Mouse (Mus musculus): Measurements from ENCODE around the gene Ddc. TPM values are rescaled to one million over a fixed set of nuclear protein-coding genes. Genes with fewer than 3 reads are reported as not detected.

Gene Ddc
- total RNA-seq, 2 experiments from 2014 or later = 1.3 to 1.9 TPM

DNA sequence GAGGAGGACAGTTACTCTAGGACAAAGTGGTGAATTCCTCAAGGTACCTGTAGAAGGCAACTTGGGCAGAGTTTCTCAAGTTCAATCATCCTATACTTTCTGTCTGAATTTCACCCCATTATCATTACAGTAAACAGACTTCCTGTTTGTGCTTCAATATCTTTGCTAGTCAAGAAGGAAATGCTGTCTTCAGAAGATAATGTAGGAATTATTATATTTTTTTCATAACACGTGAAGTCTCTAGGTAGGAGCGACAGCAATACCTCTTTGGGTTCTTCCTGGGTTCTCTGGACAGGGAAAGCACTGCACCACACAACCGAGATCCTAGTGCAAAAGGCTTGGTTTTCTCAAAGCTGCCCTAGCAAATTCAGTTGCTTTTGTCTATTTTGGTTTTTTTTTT is 21.6 kb downstream of the Ddc start:
- DNase-seq = no peak

DNA sequence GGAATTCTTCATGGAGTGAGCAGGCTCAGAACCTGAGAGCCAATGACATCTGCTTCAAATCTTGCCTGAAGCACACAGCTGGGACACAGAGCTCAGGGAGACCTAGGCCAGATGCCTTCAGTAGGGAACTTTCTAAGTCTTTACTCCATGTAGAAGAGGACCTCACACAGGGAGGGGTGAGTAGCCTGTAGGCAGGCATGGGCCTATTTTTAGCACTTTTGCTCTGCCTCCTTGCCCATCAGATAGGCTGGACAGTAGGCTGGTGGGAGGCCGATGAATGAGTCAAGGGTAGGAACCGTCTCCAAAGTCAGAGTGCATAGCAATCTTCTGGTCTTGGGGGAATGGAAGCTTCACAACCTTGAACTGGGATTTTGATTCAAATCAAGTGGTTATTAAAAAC is 22.7 kb downstream of the Ddc start:
- peak; percentile 50 to 70 for DNase-seq

DNA sequence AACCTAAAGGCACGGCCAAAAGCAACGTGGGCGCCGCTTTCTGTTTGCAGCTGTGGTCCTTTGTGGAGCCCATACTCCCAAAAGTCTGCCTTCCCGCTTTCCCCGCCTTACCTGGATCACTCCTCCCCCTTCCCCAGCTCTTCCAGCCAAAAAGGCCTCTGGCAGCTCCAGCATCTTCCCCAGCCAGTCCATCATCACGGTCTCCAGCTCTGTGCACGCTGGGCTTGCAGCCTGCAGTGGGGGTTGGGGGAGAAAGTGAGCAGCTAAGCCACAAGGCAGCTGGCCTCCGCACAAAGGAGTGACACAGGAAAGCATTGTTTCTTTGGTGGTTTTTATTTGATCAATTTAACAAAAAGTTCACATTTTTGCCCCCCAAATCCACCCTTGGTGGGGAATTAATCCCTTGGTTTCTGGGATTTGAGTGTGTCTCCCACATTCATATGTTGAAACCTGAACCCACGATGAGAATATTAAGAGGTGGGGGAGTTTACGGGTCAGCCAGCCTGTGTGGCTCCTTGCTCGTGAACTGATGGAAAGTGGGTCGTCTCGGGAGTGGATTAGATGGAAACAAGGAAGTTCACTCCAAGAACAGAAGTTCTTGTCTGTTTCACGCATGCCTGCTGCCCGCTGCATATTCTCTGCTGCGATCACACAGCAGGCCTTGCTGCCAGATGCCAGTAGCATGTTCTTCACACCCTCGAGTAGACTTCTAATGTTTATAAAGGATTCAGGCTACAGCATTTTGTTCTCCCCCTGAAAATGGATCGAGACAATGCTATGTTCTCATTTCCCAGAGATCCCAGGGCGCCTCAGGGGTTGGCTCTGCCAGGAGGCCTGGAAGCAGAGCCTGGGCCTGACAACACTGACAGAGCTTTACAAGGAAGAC is 24.7 kb downstream of the Ddc start:
- peak; percentile 70 to 77 for DNase-seq

DNA sequence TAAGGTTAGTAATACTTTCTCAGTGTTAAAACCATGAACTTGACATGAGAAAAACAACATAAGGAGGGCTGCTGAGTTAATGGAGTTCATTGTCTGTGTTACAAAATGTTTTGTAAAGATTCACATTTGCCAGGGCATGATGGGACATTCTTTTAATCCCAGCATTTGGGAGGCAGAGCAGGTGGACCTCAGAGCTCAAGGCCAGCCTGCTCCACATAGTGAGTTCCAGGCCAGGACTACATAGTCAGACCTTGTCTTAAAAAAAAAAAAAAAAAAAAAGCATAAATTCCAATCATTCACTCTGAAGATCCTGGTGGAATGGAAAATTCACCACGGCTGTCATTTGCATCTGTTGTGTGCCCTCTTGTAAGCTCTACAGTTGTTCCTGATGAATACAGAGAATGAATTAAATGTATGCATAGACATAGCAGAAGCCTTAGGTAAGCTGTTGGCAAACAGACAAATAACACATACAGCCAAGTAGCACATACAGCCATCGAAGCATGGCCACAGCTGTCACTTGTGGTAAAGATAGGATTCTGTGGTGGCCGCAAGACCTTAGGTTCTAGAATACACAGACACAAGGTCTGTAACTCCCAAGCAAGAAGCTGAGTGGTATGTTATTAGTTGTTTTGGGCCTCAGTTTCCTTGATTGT is 25.7 kb downstream of the Ddc start:
- no peak for DNase-seq

DNA sequence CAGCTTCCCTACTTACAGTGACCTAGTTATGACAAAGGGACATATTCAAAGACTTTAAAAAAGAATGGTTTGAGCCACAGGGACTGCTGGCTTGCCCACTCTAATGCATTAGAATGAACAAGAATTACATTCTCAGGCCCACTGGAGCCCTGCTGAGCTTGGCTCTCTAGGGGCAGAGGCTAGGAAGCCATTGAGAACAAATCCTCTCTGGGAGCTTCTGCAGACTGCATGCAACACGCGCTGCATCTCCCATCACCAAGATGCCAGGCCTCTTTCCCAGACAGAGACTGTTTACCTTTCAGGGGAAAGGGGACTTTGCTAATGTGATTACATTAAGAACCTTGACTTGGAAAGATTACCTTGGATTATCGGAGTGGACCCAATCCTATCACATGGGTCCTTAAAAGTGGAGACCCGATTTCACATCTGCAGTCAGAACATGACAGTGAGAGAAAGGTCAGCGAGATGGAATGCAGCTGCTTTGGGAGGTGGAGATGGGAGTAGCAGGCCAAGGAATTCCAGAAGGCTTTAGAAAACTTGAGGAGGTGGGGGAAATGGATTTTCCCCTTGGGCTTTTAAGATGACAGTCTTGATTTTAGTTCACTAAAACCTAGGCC is 26.6 kb downstream of the Ddc start:
- DNase-seq = peak; percentile 37 to 46

DNA sequence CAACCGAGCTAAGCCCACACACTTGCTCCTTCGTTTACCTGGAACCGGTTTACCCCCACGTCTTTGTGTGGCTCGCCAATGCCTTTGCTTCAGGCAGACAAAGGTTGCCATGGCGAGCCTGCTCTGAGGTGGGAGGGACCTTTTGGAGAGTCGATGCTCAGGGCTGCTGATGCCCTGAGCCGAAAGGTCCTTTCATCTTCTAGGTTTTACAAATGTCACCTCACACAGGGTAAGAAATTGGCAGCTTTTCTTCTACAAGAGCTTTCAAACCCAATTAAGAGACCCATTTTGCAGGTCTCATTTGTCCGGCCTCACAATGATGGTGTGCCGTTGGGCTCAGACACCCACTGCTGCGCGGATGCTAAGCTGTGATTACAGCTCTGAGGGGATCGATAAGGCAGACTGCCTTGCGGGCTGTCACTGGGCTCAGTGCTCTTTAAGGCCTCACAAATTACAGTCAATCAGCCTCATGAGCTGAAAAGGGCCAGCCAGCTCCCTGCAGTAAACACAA is 29.9 kb downstream of the Ddc start:
- no peak for DNase-seq

DNA sequence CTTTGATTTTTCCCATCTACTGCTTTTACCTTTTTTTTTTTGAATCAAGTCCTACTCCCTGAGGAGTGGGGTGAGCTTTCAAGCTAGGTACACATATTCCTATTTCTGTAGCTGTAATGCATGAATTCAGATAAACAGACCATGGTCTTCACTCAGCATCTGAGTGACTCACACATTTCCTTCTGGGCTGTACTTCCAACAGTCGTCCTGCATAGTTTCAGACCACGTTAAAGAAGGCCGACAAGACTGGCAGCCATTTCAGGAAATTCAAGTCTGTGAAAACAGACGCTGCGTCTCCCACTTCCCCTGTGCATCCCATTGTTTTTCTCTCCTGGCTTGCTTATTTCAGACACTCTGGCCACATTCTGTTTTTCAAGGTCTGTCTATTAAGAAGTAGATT is 31.2 kb downstream of the Ddc start:
- DNase-seq = no peak

DNA sequence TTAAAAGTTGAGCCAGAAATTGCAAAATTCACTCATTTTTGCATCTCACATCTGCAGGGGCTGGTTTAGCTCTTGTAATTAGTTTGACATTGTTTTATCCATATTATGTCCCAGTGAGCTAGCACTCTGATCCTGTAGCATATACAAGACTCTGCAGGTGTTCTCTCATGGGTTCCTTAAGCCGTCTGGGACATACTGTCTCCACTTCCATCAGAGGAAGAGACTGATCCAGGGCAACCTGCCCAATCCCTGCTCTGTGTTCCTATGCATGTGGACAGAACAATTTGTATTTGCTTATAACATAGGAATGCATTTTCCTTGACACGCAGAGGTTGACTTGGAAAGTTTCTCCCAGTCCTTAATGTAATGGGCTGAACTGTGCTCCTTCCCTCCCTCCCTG is 32.8 kb downstream of the Ddc start:
- DNase-seq = no peak

DNA sequence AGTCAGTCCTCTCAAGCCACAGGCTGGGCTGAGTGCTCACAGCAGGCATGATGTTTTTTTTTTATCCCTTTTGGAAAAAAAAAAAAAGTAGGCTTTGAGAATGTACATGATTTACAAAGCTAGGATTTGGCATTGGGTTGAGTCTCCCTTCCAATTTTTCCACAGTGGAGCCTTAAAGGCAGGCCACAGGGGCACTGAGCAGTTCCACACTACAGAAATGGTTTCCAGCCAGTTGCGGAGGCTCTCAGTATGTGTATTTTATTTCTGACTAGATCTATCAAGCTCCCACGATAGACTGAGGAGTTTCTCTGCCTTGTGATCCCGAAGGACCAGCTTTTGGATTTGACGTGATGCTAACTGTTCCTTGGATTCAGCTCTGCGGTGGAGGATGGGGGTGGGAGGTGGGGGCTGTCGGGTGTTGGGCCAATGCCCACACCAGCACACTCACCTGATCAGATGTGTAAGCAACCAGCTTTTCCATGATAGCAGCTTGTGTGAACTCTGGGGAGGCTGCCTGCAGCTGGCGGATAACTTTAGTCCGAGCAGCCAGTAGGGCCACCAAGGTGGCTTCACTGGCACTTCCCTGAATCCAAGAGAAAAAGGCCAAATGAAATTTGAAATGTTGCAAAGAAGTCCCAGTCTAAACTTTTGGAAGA is 33.4 kb downstream of the Ddc start:
- no peak for DNase-seq

DNA sequence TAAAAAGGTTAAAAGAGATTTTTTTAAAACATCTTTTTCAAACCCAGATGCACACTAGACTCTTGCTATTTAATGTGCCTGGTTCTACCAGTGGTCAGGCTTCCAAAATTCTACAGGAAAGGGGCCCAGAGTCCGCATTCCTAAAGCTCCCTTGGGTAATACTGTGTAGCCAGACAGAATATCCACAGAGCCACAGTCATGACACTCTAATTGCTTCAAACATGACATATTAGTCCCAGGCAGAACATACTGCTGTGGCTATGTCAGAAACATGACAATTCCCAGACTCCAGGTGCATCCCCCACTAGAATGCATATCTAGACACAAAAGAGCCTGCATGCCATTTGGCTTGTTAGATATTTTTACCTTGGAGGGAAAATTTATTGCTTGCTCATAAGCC is 35.4 kb downstream of the Ddc start:
- DNase-seq = peak in 1 of 2 experiments; percentile 34

DNA sequence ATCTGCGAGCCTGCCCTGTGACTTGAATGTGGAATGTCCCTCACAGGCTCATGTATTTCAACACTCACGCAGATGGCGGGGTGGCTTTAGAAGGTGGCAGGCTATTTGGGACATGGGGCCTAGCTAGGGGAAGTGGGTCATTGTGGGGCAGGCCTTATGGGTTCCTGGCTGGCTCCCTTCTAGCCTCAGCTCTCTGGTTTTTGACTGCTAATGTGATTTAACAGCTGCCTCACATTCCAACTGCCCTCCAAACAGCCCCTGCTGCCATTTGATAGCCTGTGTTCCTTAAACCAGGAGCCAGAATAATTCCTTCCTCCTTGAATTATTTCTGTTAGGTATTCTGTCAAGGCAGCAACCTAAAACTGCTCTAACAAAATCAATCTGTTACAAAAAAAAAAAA is 41.0 kb downstream of the Ddc start:
- no peak for DNase-seq

DNA sequence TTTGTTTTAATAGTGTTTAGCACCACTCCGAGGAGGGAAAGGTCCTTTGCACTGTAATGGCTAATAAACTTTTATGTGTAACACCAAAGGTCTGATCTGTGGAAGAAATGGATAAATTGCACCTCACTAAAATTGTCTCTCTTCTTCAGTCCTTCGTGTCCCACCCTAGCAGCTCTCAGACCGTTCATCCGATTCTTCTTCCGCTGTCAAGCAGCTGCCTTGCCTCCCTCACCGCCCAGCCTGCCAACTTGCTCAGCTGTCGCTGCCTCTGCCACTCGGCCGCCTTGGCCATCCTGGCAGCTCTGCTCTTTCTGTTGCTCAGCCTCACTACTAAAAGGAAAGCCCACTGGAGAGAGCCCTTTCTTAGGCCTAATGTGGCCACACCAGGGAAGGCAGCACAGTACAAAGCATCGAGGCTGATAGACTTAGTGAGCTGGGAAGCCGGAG is 42.2 kb downstream of the Ddc start:
- DNase-seq = no peak

DNA sequence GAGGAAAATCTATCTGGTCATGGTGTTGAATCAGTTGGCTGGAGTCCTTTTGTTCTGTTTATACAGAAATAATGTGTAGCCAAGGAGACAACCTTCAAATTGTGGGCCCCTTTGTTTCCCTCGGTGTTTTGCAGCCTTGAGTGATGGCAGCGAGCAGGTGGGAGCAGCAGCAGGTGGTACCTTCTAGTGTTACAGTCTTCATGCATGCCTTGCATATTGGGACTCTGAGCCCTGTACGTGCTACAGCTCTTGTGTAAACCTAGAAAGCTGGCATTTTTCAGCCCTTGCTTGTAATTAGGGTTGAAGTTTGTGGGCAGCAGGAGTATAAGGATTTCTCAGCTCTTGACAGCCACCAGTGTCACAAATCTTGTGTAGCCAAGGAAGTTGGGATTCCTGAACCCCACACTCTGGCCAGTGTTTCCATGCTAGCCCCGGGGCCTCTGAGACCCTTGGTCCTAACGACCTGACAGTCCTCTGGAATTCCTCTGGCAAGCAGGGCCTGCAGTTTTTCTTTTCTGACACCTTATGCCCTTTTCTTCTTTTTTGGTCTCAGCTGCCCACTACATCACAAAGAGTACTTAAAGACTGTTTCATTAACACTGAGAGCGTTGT is 42.8 kb downstream of the Ddc start:
- DNase-seq = no peak

DNA sequence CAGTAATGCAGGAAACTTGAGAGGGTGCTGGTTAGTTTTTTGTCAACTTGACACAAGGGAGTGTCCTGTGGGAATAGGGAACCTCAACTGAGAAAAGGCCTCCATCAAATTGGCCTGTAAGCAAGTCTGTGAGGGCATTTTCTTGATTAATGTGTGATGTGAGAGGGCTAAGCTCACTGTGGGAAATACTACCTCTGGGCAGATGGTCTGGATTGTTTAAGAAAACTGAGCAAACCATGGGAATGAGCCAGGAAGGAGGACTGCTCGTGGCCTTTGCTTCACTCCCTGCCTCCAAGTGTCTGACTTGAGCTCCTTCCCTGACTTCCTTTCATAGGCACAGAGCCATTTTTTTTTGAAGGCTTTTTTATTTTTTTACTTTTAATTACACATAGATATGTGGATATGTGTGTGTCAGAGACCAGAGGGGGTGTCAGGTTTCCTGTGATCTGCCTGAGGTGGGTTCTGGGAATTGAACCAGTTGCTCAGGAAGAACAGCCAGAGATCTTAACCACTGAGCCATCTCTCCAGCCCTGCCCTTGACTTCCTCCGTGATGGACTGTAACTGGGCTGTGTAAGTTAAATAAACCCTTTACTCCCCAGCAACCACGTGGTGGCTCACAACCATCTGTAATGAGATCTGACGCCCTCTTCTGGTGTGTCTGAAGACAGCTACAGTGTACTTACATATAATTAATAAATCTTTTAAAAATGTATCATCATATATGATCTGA is 44.0 kb downstream of the Ddc start:
- no peak for DNase-seq

DNA sequence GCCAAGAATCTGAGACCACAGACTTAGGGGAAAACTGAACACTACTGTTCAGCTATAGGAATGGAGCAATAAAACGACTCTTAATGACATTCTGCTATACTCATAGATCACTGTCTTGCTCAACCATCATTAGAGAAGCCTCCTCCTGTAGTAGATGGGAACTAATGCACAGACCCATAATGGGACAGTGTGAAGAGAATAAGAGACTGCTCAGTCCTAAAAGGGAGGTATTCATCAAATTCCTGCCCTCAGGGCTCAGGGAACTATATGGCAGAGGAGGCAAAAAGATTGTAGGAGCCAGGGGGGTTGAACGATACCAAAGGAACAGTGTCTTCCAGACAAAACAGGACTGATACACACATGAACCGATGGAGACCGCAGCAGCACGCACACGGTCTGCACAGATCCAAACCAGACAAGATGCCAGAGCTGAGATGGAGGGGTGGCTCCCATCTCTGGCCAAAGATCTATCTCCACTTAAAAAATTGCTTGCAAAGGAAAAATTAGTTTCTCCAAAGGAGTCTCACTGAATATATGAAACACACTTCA is 45.9 kb downstream of the Ddc start:
- DNase-seq = no peak

DNA sequence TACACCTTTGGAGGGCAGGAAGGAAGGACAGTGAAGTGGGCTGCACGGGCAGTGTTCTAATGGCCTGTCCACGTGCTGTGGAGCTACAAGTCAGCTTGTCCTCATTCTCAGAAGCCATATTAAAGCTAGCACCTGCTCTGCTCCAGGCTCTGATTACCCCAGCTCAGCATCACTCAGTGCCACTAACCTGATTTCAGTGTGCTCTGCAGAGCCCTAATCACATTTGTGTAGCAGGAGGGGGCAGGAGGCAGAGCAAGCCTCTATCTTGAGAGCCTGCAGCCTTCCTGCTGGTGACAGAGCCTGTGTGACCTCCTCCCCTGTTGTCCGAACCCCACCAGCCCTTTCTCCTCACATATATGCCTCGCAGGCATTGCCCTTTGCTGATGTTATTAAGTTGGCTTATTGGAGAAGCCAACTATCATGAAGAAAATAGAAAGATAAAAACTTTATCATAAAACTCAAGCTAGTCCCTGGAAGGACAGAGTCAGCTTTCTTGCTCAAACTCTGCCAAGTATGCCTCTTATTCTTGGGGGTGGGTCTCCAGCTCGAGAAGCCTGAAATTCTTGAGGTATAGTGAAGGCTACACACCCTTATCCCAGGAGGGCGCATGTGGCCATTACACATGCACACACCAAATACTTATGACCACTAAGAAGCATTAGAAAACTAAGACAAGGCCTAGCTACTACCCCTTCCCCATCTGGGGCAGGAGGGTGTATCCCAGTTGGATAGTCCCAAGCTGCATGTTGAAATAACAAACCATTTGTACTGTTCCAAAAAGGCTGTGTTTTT is 47.3 kb downstream of the Ddc start:
- no peak for DNase-seq

DNA sequence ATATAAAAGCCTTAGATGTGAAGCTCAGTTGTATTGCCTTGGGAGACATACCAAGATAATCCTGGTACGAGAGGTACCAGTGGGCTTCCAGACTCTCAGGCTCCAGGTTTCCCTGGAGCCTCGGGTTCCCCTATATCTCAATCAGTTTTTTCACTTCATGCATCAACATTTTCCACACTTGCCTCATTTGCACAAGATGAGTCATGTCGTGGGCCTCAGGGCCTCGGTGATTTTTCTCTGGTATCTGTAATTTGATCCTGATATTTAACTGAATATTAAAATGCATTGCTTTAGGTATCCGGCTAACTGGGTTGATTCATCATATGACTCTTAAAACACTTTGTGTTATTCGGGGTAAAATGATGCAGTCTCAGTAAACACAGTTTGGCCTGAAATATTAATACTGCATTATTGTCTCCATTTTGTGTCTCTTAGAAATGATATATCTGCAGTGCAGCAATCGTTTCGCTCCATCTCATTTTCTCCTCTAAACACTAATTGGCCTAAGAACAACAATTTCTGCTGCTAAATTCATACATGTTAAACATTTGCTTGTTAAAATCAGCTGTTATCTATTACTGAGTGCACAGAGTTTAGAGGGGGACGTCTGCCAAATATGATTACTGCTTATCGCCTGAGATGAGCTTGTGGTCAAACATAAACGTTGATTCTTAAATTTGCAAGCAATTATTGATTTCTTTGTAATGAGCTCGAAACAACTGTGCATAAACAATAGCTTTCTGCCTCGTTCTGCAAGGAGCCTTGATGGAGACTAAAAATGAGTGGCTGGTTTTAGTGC is 48.2 kb downstream of the Ddc start:
- DNase-seq = no peak

DNA sequence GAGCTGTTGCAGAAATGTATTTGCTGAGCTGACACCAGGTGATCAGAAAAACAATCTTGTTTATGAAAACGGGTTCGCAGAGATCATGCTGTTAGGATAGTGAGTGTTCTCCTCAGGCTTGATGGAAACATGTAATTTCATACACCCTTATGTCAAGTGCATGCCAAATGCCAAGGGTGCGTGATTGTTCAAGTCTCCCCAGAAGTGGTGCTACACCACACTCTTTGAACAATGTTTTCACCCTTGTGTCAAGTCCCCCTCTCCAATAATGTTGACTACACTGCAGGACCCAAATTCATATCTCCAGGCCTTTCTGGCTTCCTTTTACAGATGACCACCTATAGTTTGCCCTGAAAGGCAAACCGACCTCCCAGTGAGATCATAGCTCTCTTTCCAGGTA is 49.5 kb downstream of the Ddc start:
- no peak for DNase-seq

DNA sequence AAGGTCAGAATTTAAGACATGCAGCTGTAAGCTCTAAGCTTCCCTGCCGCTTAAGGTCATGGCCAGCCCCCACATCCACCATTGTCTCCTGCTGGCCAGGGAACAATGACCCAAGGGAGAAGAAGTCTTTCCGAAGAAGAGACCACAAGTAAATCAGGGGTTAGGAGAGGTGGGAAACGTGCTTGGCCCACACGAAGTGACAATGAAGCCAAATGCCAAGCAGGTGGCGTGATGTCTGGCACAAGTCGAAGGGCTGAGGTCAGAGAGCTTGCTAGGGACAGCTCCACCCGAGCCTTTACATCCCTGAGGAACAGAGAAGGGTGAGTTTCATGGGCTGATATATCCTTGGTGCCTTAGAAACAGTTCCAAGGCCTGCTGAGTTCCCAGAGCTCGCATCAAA is 52.9 kb downstream of the Ddc start:
- DNase-seq = peak; percentile 45 to 61
